Mouse (Mus musculus) embryonic facial prominence, embryonic 14.5 days (tissue): ENCODE results near the gene Dbi. TPM values are rescaled to one million over a fixed set of nuclear protein-coding genes. Genes with fewer than 3 reads are reported as not detected.

Source experiments
- ATAC-seq: fragments of 200-750 bp; cut with Nextera tagmentation; 2 replicates; pipeline ENCODE4 v1.8.0; 2017; ENCODE audit warnings: low read depth, moderate number of reproducible peaks, moderate TSS enrichment
- DNase-seq: peaks from one replicate; pipeline ENCODE4 v3.0.0-alpha.2; 2015; ENCODE audit warnings: low spot score
- H3K27ac ChIP-seq: fragments of 300-500 bp; sonication (generic); replicated peaks from 2 replicates; pipeline ENCODE4 v1.5.1; 2014; ENCODE audit warnings: low read depth, mild to moderate bottlenecking, low read length, moderate library complexity
- H3K27me3 ChIP-seq: fragments of 300-500 bp; sonication (generic); replicated peaks from 2 replicates; pipeline ENCODE4 v1.6.1; 2014; ENCODE audit warnings: low read length; ENCODE audit not compliant: control insufficient read depth, insufficient read depth
- H3K36me3 ChIP-seq: fragments of 300-500 bp; sonication (generic); 2 replicates; pipeline ENCODE4 v1.6.1; 2014; ENCODE audit warnings: low read length, mixed read lengths; ENCODE audit not compliant: control insufficient read depth, insufficient read depth
- H3K4me1 ChIP-seq: fragments of 300-500 bp; sonication (generic); 2 replicates; pipeline ENCODE4 v1.6.1; 2014; ENCODE audit warnings: antibody characterized with exemption, low read length; ENCODE audit not compliant: control insufficient read depth, insufficient read depth
- H3K4me2 ChIP-seq: fragments of 300-500 bp; sonication (generic); 2 replicates; pipeline ENCODE4 v1.6.1; 2014; ENCODE audit warnings: low read depth, mild to moderate bottlenecking, low read length, moderate library complexity, mixed read lengths
- H3K4me3 ChIP-seq: fragments of 300-500 bp; sonication (generic); 2 replicates; pipeline ENCODE4 v1.5.1; 2014; ENCODE audit warnings: low read depth, mild to moderate bottlenecking, low read length
- H3K9ac ChIP-seq: fragments of 300-500 bp; sonication (generic); 2 replicates; pipeline ENCODE4 v1.6.1; 2014; ENCODE audit warnings: low read depth, mild to moderate bottlenecking, low read length, moderate library complexity, mixed read lengths
- H3K9me3 ChIP-seq: fragments of 300-500 bp; sonication (generic); 2 replicates; pipeline ENCODE4 v1.6.1; 2016; ENCODE audit warnings: low read length; ENCODE audit not compliant: control insufficient read depth
- WGBS: fragments of 180-500 bp; shearing (Covaris S2); extraction: QIAGEN DNeasy Blood & Tissue Kit; methylation state at CpG from one replicate; pipeline ENCODE4 v1.1.7; 2014; 5-methylcytosine and 5-hydroxymethylcytosine counted together
- polyA plus RNA-seq: library from polyadenylated mRNA; unstranded; fragments of >200 nt; fragmentation: Nextera tagmentation; extraction: Ambion mirVana; gene quantifications from 2 replicates; pipeline ENCODE4 v1.2.1, GENCODE M21; 2014

Dbi gene
- polyA plus RNA-seq, 1 experiment from 2014 or later, result 705 TPM

DNA sequence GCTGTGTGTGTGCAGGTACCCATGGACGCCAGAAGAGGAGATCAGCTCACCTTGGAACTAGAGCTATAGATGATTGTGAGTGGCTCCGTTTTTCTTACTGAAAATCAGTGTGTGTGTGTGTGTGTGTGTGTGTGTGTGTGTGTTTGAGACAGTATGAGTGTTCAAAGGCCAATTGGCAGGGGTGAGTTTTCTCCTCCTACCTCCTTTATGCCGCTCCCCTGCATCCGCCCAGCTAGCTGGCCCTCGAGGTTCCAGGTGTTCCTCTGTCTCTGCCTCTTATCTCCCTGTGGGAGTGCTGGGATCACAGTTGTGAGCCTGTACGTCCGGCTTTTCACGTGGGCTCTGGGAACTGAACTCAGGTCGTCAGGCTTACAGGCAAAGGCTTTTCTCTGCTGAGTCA, 5.4 kb upstream of the Dbi start:
- H3K36me3 ChIP-seq, result no peaks in the 10 kb centered on the region
- H3K9me3 ChIP-seq, result no peaks in the 10 kb centered on the region
- H3K9ac ChIP-seq, result no peak overlapping the region
- no peak overlapping the region for H3K4me2 ChIP-seq
- H3K4me3 ChIP-seq, result no peak overlapping the region
- no peak overlapping the region for H3K27ac ChIP-seq
- WGBS, result 68% methylated on average over 9 of the region's 9 CpGs
- 0 out of 2 replicates have a peak, but pooled peaks cover 4% of the 10 kb centered on the region for H3K4me1 ChIP-seq
- no peak for DNase-seq
- ATAC-seq, result no peak
- no peaks in the 10 kb centered on the region for H3K27me3 ChIP-seq

DNA sequence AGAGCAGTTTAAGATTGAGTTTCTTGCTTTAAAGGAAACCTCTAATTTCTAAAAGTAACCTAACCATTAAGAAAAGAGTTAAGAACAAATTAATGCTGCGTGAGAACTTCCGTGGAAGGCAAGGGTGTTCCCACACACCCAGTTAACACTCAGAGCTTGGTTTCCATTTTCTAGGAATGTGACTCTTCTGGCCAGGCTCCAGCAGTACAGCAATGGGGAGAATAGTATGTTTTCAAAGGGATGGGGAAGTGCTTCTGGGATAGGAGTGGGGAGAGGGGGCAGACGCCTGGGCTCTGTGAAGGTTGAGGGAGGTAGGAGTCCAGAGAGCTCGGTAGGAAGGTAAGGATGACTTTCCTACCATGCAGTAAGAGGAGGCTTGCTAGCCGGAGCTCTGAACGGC, 4.6 kb upstream of the Dbi start:
- no peak for ATAC-seq
- peak; percentile 30 for DNase-seq
- WGBS, result 68% methylated on average over 5 of the region's 6 CpGs
- Histone ChIP-seq H3K36me3 (no peaks in the 10 kb centered on the region), H3K4me3 (no peak overlapping the region), H3K4me1 (0 out of 2 replicates have a peak, but pooled peaks cover 4% of the 10 kb centered on the region), H3K9ac (no peak overlapping the region), H3K9me3 (no peaks in the 10 kb centered on the region), H3K27me3 (no peaks in the 10 kb centered on the region), H3K4me2 (no peak overlapping the region), H3K27ac (no peak overlapping the region)

DNA sequence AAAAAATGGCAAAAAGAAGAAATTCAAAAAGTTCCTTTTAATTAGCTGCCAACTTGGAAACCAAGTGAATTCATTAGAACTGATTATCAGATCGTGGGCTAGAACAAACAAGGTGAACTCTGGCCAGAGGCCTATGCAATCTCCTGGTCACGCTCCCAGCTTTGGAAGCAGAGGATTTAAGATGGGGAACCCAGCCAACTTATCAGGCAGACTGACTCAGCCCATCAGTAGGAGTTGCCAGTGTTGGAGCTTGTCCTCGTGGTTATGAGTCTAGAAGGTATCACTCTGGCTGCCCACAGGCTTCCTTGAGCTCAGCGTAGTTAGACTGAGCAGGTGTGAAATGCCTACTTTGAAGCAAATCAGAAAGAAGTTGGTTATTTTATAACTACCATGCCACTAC, 4.0 kb upstream of the Dbi start:
- Histone ChIP-seq H3K36me3 (no peaks in the 10 kb centered on the region), H3K27me3 (no peaks in the 10 kb centered on the region), H3K4me3 (no peak overlapping the region), H3K9me3 (no peaks in the 10 kb centered on the region), H3K27ac (no peak overlapping the region), H3K9ac (no peak overlapping the region), H3K4me2 (no peak overlapping the region), H3K4me1 (peaks cover 8% of the 10 kb centered on the region)
- ATAC-seq (no peak), DNase-seq (no peak)
- 83% methylated on average over 4 of the region's 4 CpGs for WGBS

DNA sequence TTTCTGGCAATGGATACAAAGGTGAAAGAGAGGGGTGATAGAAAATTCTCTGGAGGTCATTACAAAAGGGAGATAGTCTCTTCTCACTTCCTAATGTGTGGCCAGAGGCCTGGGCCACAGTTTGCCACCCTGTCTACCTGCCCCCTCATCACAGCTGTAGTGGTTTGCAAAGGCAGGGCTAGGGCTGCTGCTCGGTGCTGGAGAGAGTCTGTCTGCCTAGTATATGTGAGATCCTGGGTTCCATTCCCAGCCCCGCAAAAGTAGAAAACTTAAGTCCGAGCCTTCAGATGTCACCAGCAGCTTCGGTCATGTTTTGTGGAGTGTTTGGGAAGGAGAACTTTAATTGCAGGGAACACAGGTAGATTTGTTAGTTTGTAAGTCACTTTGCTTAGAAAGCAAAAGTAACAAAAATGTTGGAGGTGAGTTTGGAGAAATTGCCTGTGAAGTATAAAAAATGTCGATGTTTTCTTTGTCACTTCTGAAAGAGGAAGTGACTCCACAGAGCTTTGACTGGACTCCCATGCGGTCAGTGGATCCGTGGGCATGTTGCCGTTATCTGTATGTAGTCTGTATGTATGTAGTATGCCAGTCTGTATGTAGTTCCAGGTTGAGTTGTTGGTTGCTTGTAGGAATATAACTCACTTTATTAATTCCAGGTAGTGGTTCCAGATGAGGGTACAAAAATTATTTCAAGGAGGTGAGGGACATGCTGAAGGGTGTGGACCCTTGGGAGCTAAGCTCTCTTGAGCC, 1.9 kb upstream of the Dbi start:
- Histone ChIP-seq H3K27ac (no peak overlapping the region), H3K27me3 (no peaks in the 10 kb centered on the region), H3K4me3 (no peak overlapping the region), H3K36me3 (peaks cover 7% of the 10 kb centered on the region; the same call in 1 of the 2 replicates), H3K9me3 (no peaks in the 10 kb centered on the region), H3K4me1 (peaks cover 12% of the 10 kb centered on the region), H3K4me2 (no peak overlapping the region), H3K9ac (no peak overlapping the region)
- WGBS, result 95% methylated on average over 8 of the region's 8 CpGs
- no peak for ATAC-seq
- no peak for DNase-seq

DNA sequence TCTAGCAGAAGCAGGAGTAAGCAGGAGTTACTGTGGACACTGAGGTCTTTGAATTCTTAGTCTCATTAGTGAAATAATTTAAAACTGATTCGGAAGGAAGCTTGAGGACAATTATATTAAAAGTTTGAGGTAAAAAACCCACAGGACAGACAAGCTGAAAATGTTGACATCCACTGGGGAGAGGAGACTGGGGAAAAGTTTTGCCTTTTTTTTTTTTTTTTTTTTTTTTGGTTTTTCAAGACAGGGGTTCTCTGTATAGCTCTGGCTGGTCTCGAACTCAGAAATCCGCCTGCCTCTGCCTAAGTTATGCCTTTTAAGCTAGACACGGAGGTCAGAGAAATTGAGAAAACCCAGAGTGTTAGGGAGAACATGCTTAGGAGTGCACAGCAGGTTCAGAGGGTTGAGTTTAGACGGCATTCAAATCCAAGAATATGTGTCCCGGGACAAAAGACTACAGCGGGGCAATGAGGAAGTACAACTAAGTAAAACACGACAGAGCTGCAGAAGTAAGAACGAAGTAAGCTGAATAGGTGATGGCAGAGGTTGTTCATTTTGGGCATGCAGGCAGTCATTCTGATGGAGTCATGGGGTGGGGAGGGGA, 1.2 kb upstream of the Dbi start:
- Histone ChIP-seq H3K27me3 (no peaks in the 10 kb centered on the region), H3K4me3 (peak overlapping the region; percentile 61), H3K9me3 (no peaks in the 10 kb centered on the region), H3K9ac (peak overlapping the region; percentile 60), H3K27ac (peak overlapping the region; percentile 93), H3K4me1 (peaks cover 12% of the 10 kb centered on the region), H3K4me2 (peak overlapping the region; percentile 90), H3K36me3 (peaks cover 7% of the 10 kb centered on the region; the same call in 1 of the 2 replicates)
- 83% methylated on average over 9 of the region's 9 CpGs for WGBS
- DNase-seq, result no peak
- no peak for ATAC-seq

DNA sequence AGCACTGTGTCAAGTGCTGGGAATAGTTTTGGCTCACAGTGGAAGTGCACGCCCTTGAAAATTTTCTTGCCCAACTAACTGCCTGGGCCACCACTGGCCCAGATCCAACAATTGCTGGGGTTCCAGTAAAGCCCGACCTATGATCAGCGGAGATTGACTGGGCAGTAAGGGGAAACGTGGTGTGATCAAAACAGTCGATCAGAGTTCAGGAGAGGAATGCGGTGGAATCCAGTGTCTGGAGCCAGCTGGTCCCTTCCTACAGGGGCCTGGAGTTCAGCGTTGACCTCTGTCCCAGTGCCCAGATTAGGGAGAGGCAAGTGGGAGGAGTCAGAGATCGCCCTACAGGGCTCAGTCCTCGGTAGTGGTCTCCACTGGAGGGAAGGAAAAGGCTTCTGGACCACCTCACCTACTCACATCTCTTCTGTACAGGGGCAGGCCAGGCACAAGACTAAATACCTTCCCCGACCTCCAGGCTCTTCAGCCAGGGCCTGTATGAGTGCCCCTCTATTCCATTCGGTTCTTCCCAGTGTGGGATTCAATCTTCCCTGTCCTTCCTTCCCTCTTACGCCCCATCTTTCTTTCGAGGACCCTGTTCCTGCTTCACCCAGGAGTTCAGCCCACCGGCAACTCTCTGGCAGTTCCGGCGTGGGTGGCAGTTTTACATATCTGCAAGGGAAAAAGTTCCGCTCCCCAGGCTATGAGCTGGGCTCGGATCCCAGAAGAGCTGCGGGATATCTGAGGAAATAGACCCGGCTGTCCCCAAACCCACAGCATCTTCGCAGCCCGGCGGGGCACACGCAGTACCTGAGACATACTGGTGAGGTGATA, 523 bp downstream of the Dbi start:
- DNase-seq (peak; percentile 43), ATAC-seq (peak; percentile 37)
- 4% methylated on average over 23 of the region's 24 CpGs for WGBS
- Histone ChIP-seq H3K27ac (peak overlapping the region; percentile 87), H3K4me3 (peak overlapping the region; percentile 61), H3K4me1 (peaks cover 8% of the 10 kb centered on the region), H3K9me3 (no peaks in the 10 kb centered on the region; the same call in 1 of the 2 replicates), H3K27me3 (no peaks in the 10 kb centered on the region), H3K36me3 (peaks cover 18% of the 10 kb centered on the region), H3K9ac (peak overlapping the region; percentile 65), H3K4me2 (peak overlapping the region; percentile 90)

DNA sequence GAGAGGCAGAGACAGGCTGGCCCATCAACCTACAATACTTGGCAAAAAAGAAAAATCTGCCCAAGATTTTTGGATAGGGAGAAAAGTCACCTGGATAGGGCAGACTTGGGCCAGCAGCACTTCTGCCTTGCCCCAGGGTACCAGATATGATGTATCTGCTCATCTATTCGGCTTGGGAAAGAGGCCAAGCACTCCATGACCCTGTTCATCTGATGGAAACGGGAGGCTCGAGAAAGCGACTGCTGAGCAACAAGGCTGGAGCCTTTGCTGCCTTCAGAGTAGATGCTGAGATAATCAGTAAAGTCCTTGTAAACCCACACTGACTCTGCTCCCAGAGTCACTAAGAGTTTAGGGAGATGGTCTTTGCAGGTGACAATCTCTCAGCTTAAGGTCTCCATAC, 1.5 kb downstream of the Dbi start:
- Histone ChIP-seq H3K27me3 (no peaks in the 10 kb centered on the region), H3K27ac (no peak overlapping the region), H3K9ac (peak overlapping the region; percentile 65; the same call in 1 of the 2 replicates), H3K4me2 (peak overlapping the region; percentile 90), H3K36me3 (peaks cover 28% of the 10 kb centered on the region), H3K9me3 (no peaks in the 10 kb centered on the region; the same call in 1 of the 2 replicates), H3K4me1 (peaks cover 8% of the 10 kb centered on the region), H3K4me3 (peak overlapping the region; percentile 61; the same call in 1 of the 2 replicates)
- DNase-seq (no peak), ATAC-seq (no peak)
- WGBS, result 76% methylated on average over 4 of the region's 4 CpGs

DNA sequence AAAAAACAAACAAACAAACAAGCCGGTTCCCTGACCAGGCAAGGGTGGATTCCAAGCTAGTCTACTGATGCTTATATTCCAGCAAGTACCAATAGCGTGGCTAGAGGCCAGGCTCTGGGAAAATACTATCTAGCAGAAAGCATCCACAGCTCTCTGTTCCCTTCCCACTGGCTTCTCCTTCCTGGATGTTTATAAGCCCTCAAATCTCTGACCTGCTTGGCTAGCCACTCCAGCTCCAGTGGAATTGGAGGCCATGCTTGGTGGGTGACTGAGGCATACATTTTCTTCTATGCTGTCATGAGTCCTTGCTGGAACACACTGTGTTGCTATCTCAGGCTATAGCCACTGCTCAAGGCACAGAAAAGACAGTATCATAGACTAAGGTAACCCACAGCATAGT, 2.0 kb downstream of the Dbi start:
- ATAC-seq, result no peak
- no peak overlapping the region for H3K4me2 ChIP-seq

More for the DNA sequence above, 2.0 kb downstream of the Dbi start:
- no peak for DNase-seq
- 91% methylated on average over 2 of the region's 2 CpGs for WGBS
- Histone ChIP-seq H3K4me1 (peaks cover 8% of the 10 kb centered on the region), H3K9me3 (no peaks in the 10 kb centered on the region; the same call in 1 of the 2 replicates), H3K9ac (no peak overlapping the region), H3K4me3 (no peak overlapping the region), H3K36me3 (peaks cover 33% of the 10 kb centered on the region), H3K27ac (no peak overlapping the region), H3K27me3 (no peaks in the 10 kb centered on the region)
